Mouse (Mus musculus): ENCODE data around the gene Rhcg.

Gene Rhcg

GRCm38 (mm10) chr7:79617418-79617817, at the start of gene Rhcg:
Gene Rhcg, minus strand, starts transcription at chr7:79617657.
- DNase-seq (ENCODE audit: low spot score): no peak

DNA sequence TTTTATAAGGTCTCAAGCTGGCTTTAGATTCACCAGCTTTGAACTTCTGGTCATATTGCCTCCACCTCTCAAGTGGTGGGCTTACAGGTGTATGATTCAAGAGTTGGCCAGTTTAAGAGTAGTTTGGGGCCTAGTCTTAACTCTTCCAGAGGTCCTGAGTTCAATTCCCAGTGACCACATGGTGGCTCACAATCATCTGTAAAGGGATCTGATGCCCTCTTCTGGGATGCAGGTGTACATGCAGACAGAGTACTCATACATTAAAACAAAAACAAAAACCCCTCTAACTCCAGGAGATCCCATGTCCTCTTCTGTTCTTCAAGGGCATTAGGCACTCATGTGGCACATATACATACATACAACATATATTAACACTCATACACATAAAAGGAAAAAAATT, 49.2 kb upstream of the Rhcg start:
- DNase-seq (ENCODE audit: low spot score): no peak

DNA sequence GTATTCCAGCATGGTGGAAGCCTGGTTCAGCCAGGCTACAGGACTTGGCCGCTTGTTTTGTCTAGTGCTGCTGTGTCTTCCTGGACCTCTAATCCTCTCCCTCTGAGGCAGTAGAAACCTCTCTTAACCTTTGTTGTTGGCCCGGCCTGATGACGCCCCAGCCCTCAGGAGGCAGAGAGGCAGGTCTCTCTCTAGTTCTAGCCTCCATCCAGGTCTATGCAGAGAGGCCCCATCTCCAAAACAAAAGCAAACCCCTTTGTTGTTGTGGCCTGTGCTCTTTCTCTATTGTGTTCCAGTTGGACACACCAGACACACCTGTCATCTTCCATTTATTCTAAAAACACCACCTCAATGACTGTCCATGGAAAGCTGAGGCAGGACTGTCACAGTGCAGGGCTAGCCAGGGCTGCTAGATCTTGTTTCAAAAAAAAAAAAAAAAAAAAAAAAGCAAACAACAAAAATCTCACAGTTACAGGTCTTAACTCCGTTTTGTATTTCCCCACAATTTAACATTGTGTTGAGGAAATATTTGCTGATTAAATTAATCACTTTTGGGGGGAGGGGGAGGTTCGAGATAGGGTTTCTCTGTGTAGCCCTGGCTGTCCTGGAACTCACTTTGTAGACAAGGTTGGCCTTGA, 43.9 kb upstream of the Rhcg start:
- no peak for DNase-seq (ENCODE audit: low spot score)

- no peak for DNase-seq (ENCODE audit: low spot score)
Observed at GRCm38 (mm10) chr7:79660291-79661150, 43.1 kb upstream of the Rhcg start.

GRCm38 (mm10) chr7:79659578-79660290, 42.3 kb upstream of the Rhcg start, which contains the start of gene Ticrr:
Gene Ticrr, plus strand, starts transcription at chr7:79660196.
- peak; percentile 98 for DNase-seq (ENCODE audit: low spot score)

- no peak for DNase-seq (ENCODE audit: low spot score)
Observed at GRCm38 (mm10) chr7:79654586-79654985, 37.1 kb upstream of the Rhcg start.

- no peak for DNase-seq (ENCODE audit: low spot score)
Observed at GRCm38 (mm10) chr7:79654185-79654584, 36.7 kb upstream of the Rhcg start.

- DNase-seq (ENCODE audit: low spot score): no peak
Observed at GRCm38 (mm10) chr7:79649005-79649404, 31.5 kb upstream of the Rhcg start.

- no peak for DNase-seq (ENCODE audit: low spot score)
Observed at GRCm38 (mm10) chr7:79647233-79647632, 29.8 kb upstream of the Rhcg start.

- DNase-seq (ENCODE audit: low spot score): no peak
Observed at GRCm38 (mm10) chr7:79631773-79632348, 14.4 kb upstream of the Rhcg start.

DNA sequence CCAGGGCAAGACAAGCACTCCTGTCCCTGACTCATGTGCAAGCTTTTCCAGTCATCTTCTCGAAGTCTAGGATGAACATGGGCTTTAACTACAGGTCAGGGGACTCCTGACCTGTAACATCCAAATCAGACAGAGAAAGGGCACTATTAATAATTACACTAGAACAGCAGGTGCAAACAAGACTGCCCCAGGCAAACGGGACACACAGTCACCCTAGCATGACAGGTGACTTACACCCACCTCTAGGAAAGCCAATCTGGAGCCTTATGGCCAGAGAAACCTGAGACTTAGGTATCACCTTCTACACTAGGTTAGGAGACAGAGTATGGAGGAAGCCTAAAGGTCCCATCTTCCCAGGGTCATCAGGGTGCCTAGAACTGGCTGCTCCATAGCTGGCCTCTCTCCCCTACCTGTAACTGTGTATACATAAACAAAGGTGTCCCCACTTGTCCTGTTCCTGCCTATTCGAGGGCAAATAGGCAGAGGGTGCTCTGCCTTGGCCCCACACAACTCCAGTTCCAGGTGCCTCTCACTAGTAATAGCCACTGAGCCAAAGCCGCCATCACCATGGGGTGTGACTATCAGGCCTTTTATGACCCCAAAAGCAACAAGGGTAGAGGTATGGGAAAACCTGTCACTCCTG, 10.9 kb upstream of the Rhcg start:
- DNase-seq (ENCODE audit: low spot score): no peak

DNA sequence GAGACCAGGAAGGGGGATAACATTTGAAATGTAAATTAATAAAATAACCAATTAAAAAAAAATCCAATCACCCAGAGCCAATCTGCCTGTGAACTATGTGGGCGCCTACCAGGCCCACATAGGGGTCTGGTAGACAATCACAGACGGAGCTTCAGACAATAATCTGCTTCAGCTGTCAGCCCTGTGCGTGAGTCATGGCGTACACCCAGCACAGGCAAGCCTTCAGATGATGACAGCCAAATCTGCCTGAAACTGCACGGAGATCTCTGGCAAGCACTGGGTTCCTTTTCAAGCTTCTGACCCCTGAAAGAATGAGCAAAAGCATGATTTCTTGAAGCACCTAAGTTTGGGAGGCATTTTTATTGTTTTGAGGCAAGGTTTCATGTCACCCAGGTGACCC, 8.7 kb upstream of the Rhcg start:
- no peak for DNase-seq (ENCODE audit: low spot score)

DNA sequence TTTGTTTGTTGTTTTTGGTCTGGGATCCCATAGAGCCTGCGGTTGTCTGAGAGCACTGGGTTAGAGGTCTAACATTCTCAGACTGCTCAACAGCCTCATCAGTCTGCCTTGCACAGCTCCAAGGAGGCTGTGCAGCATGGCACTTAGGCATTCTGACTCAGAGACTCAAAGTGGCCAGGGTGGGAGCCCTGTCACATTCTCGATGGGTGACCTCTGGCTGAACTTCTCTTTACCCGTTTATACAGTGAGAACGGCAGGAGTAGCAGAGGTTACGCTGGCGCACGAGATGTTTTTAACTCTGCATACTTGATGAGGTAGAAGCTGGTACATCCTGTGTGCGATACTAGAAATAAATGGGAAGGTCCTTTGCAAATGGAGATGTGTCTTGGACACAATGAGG, 5.6 kb upstream of the Rhcg start:
- no peak for DNase-seq (ENCODE audit: low spot score)

- DNase-seq (ENCODE audit: low spot score): no peak
Observed at GRCm38 (mm10) chr7:79619493-79619892, 2.0 kb upstream of the Rhcg start.

GRCm38 (mm10) chr7:79615941-79616340, 1.5 kb downstream of the Rhcg start:
- no peak for DNase-seq (ENCODE audit: low spot score)

GRCm38 (mm10) chr7:79615008-79615407, 2.4 kb downstream of the Rhcg start:
- DNase-seq (ENCODE audit: low spot score): no peak

- no peak for DNase-seq (ENCODE audit: low spot score)
Observed at GRCm38 (mm10) chr7:79613314-79613713, 4.1 kb downstream of the Rhcg start.

DNA sequence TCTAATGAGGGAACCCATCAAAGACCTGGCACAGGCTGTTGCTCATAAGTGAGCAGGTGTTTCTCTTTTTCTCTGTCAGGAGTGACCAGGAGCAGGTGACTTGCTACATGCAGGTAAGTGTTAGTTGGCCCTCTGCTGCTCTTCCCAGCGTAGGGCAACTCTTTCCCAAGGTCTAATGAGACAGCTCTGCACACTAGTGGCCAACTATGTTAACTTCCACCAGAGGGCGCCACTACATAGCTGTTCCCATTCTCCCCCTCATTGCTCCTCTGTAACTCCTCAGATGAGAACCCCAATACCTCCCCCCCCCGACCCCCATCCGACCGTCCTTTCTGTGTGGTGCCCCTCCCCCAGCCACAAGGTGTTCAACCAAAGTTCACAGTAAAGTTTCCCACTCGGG, 4.7 kb downstream of the Rhcg start:
- DNase-seq (ENCODE audit: low spot score): peak; percentile 37

GRCm38 (mm10) chr7:79611901-79612300, 5.6 kb downstream of the Rhcg start:
- no peak for DNase-seq (ENCODE audit: low spot score)

DNA sequence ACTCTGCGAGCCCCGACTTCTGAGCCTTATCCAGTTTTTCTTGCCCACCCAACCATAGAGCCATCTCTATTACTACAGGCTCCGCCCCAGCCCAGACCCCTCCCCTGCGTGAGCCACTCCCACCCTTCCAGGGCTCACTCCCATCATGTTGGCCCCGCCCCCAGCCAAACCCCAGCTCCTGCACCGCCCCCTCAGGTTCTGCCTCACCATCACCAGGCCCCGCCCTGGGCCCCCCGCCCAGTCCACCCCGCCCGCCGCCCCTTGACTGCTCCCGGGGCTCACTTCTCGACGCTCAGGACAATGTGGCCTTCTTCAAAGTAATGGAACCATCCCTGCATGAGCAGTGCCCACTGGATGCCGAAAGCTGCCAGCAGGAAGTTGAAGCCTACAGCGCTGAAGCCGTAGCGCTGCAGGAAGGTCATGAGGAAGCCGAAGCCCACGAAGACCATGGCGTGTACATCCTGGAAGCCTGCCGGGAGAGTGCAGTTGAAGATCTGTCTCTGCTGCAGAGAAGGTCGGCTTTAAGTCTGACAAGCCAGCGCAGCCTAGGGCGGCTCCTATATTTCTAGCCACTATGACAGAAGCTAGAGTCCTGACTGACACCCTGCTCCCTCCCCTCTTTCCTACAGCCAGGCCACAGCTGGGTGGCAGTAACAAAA, 10.1 kb downstream of the Rhcg start:
- DNase-seq (ENCODE audit: low spot score): no peak

DNA sequence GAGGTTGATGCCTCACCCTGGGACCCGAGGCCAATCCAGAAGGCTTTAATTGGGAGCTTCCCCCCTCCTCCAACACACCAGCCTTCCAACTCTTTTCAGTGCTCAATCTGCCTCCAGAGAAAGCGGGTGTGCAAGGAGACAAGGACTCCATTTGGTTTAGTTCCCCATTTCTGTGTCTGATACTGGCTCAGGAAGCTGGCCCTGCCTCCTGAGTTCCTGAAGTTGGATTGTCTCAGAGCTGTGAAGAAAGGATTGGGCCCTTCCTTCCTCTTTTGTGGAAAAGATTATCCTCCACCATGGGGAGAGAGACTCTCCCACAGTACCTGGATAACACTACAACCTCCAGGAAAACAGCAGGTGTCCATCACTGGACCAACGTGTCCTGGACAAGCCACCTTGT, 10.7 kb downstream of the Rhcg start:
- no peak for DNase-seq (ENCODE audit: low spot score)
